Mouse (Mus musculus) bone marrow macrophage, adult 2 months (primary cell): ENCODE measurements around the gene Gopc.

Experiments
- CTCF ChIP-seq: IDR thresholded peaks from 2 replicates; pipeline ENCODE4 v1.5.1; 2012; ENCODE audit warnings: low read depth, mild to moderate bottlenecking, low read length, moderate library complexity
- POLR2A ChIP-seq: IDR thresholded peaks from 2 replicates; pipeline ENCODE4 v1.6.1; 2012; ENCODE audit warnings: mild to moderate bottlenecking, low read depth, low read length, borderline replicate concordance

GRCm38 (mm10) chr10:52353184-52353583 is 28.7 kb downstream of the Gopc start:
- TF ChIP-seq POLR2A (no peak), CTCF (no peak)
